Mouse (Mus musculus) left cerebral cortex, adult 8-10 months (tissue): Measurements from ENCODE around the gene Zfp821. TPM values are rescaled to one million over a fixed set of nuclear protein-coding genes. Genes with fewer than 3 reads are reported as not detected.

ENCODE experiments used
- DNase-seq, 2 experiments: peaks; one replicate each; pipeline ENCODE4 v3.0.0; 2022; ENCODE audit warnings: low spot score in 2 of 2
- total RNA-seq, 4 experiments: library from RNA; stranded (reverse); gene quantifications; 2 replicates each; pipeline ENCODE4 v1.2.4; 2022

The Zfp821 gene
- total RNA-seq: 10 to 100 TPM; 38.5 to 41.9 (median 39.0) TPM

DNA sequence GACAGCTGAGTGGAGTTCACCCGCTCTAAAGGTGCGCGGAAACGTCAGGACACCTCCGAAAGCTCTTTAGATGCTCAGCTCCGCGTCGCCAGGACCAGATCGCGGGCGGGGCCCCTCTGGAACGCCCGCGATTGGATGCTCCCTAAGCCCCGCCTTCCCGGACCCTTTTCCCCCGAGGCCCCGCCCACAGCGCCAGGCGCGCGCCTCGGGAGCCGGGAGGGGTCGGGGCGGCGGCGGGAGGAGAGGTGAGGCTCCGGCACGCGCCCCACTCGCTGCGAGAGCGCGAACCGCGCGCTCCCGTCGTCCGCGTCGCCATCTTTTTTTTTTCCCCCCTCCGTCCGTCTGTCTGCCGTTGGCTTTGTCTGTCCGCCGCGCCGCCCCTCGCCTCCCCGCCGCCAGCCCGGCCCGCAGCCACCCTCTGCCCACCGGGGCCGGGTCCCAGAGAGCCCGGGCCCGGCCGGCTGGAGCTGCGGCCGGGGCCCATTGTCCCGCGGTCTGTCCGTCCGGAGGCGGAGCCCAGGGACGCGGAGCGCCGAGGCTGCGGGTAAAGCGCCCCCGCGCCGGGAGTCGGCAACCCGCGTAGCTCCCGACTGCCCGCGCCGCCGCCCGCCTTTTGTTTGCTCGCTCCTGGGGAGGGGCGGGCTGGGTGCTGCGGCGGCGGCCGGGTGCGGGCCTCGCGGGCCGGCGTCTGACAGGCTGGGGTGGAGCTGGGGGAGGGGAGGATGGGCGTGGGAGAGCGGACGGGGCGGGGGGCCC is at the start of gene Zfp821:
TSS of gene Zfp821 (plus strand) at position 227 of the 756 bp plus-strand sequence.
- peak; percentile 71 to 91 for DNase-seq

DNA sequence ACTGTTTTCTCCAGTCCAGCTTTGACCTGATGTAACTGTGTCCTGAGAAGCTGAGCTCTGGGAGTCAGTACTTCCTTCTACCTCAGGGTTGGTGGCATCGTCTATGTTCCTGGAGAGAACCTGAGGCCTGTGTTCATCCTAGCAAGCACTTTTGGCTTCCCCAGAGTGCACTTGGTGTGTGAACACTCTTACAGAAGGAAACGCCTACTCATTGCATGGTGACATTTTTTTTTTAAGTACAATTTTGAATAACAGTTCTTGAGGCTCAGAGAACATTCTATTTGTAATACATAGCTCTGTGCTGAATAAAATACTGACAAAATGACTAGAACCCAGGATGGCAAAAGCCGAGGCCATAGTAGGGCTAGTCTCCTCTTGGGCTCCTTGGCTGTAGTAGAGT is 48.5 kb upstream of the Zfp821 start:
- DNase-seq: no peak

DNA sequence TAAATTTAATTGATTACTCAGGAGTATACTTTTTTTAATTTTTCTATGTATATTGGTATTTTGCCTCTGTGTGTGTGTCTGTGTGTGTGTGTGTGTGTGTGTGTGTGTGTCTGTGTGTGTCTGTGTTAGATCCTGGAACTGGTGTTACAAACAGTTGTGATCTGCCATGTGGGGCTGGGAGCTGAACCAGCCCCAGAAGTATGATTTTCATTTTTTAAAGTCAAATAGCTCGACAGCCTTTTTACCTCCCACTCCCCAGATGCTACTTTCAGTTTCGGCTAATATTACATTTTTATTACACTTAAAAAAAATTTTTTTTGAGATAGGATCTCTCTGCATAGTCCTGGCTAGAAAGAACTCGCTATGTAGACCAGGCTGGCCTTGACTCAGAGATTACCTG is 43.0 kb upstream of the Zfp821 start:
- no peak for DNase-seq

DNA sequence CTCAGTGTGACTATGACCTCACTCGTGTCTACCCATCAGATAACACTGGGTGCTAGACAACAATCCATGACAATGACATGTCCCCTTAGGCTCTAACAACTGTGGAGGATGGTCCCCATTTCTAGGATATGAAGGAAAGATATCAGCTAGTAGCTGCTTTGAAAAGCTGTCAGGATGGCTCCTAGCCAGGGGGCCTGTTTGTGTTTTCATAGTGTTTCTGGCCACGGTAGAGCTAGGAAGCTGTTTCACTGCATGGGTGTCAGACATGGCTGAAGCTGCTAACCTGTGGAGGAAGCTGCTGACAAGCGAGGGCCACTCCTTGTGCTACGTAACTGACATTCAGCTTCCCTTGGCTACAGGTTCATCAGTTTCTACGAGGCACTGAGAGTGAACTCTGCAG is 38.7 kb upstream of the Zfp821 start:
- DNase-seq: no peak

DNA sequence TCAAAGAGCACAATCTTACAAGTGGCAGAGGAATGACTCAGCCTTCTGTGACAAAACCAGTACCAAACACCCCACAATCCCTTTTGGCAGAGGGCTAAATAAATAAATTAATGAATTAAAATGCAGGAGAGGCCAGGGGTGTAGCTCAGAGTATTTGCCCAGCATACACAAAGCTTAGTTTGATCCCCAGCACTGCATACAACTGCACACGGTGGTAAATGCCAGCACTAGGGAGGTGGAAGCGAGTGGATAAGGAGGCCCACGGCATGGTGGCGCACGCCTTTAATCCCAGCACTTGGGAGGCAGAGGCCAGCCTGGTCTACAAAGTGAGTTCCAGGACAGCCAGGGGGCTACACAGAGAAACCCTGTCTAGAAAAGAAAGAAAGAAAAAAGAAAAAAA is 32.7 kb upstream of the Zfp821 start:
- no peak for DNase-seq

DNA sequence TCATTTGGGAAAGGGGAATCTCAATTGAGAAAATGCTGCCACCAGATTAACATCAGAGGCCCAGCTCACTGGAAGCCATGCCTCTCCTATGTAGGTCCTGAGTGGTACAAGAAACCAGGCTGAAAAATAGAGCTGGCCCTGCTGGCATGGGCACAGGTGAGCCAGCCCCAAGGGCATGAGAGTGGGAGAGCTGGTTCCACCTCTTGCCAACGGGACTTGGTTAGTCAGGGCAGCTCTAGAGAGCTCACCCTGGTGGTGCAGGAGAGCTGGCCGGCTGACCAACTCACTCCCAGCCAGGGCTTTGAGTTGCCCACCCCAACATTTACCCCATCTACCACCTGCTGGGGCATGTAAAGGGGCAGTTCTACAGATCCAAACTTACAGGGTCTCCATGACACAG is 31.8 kb upstream of the Zfp821 start:
- DNase-seq: no peak

DNA sequence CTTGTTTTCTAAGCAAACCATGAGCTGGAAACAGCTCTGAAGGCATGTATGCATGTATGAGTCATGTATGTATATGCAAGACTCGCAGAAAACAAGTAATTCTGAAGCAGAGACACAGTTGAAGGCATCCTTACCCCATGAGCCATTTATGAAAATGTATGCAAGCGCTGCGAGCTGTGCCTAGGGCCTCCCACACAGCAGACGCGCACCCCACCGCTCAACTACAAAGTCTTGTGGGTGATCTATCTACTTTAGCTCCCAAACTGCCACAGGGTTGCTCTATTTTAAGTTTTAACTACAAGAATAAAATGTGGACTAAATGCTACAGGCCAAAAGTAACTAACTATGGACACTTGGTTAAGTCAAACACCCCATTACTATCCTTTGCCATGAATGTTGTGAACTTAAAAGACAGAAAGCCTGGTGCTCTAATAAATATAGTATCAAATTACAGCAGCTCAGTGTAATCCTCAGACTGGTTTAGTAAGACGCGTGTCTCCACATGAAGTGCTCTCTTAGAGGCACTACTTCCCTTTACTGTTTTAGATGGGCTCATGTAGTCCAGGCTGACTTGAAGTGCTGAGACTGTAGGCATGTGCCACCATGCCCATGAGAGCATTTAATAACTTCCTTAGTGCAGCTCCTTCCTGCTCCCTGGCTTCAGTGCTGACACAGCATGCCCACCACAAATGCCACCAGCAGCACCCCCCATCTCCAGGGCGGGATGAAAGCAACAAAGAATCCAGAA is 29.3 kb upstream of the Zfp821 start:
- DNase-seq: peak in 1 of 2 experiments; percentile 59

DNA sequence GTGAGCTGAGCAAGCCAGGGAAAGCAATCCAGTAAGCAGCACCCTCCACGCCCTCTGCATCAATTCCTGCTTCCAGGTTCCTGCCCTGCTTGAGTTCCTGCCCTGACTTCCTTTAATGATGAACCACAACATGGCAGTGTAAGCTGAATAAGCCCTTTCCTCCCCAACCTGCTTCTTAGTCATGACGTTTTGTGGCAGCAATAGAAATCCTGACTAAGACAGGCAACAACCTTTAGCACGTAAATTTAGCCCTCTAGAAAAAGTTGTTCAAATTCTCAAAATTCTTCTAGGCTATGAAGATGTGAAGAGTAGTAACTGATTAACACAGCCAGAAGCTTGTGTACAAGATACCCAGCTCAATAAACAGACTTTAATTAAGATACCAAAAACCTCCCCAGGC is 23.8 kb upstream of the Zfp821 start:
- no peak for DNase-seq

DNA sequence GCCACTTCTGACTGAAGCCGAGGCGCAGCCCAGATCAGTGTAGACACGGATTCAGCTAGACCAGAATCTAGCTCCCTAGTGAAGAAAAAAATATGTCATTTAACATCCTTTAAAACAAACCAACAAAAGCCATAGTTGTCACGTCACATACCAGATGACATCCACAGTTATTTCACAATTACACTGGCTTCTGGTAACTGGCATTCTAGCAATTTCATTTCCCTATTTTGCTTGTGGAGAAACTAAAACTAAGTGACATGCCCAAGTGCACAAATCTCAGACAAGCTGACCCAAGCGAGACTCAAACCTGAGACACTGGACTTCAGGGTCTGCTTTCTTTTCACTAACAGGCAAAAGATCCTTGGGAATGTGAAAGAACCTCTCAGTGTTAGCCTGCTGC is 23.2 kb upstream of the Zfp821 start:
- no peak for DNase-seq

DNA sequence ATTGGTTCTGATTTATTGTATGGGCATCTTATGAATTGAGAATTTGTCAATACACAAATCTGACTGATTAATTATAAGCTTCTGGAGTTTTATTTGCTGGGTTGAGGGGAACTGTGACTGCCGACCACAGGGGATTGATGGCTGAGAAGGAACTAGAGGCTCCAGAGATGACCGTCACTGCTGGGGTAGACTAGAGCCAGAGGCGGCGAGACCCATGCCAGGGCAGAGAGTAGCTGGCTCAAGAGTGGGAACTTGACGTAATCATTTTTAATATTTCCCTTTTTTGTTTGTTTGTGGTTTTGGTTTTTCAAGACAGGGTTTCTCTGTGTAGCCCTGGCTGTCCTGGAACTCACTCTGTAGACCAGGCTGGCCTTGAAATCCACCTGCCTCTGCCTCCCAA is 18.1 kb upstream of the Zfp821 start:
- no peak for DNase-seq

DNA sequence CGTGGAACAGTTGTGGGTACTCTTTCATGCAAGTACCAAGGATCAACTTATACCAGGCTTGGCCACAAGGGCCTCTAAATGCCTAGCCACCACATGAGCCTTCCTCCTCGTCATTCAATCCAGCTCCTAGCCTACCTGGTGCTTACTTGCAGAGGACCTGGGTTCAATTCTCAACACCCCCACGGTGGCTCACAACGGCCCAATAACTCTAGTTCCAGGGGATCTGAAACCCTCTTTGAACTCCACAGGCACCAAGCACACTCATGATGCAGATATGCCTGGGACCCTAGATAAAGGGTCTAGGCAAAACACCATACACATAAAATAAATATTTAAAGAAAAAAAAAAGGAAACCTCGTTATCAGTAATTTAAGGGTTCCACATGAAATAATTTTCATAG is 13.6 kb upstream of the Zfp821 start:
- DNase-seq: no peak

DNA sequence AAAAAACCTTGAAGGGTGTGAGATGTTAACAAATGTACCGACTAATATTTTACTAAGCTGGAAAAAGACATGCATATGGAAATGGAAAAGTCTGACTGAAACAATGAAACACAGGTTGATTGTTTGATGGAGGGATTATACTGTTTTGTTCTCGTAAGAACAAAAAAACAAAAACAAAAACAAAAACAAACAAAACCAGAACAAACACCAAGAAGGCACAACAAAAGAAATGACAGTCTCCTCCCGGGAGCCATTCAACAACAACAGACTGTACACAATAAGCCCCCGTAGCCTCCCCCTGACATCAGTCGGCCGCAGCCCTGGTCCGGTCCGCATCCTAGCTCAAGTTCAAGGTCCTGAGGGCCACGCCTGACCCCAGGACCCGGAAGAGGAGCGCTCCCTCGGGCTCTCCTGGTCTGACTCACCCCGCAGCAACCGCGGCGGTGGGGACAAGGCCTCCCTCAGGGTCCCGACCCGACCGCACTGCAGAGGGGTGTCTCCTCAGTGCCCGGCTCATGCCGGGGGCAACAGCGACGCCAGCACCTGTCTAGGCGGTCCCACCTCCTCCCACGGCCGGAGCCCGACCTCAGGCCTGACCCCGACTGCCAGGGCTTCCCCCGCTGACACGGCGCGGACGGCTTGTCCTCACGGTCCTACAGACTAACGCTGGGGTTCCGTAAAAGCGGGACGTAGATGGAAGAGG is 12.8 kb upstream of the Zfp821 start:
- DNase-seq: no peak

DNA sequence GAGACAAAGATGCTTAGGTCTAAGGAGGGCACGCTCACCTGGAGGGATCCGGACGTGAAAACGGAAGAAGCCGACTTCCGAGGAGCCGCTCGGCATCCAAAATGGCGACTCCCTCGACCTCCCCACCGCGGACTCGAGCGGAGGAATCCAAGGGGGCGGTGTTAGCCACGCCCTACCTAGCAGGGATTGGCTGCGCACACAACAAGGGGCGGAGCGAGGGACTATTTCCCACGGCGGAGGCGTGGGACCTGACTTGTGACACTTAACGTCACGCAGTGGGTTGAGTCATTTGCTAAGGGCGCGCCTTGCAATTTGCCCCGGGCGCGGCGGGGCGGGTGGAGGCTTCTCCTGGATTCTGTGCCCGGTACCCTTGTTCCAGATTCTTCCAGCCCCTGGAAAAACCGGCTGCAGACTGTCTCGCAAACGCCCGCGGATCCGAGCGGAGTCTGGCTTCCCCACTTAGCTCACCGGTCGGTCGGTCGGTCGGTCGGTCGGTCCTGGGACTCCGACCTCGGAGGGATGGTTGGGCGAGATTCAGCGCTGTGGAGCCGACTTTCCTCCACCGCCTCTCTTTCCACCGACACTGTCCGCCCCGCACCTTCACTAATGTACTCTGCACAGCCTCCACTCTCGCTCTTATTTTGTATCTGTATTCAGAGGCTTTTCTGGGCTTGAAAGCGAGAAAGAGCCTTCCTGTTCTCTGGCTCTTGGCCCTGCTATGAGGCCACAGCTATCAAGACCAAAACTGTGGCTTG is 12.0 kb upstream of the Zfp821 start, which contains the start of gene Ist1:
TSS of gene Ist1 (minus strand) at position 115 of the 755 bp plus-strand sequence.
- peak; percentile 94 to 96 for DNase-seq

DNA sequence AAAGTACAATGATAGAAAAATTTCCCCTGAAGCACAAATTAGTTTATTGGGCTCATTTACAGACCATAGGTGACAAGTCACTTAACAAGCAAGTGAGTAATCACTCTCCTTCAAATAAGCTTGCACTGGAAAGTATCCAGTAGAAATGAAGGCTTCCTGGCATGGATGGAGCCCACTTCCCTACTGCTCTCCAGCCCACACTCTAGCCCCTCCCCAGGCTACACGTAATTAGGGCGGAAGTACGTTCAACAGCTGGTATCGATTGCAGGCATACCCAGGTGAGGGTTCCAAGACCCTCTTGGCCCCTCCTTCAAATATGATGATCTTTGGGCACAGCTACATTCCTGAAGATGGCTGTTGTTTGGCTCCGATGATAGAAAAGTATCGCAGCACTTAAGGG is 11.2 kb upstream of the Zfp821 start:
- DNase-seq: no peak

DNA sequence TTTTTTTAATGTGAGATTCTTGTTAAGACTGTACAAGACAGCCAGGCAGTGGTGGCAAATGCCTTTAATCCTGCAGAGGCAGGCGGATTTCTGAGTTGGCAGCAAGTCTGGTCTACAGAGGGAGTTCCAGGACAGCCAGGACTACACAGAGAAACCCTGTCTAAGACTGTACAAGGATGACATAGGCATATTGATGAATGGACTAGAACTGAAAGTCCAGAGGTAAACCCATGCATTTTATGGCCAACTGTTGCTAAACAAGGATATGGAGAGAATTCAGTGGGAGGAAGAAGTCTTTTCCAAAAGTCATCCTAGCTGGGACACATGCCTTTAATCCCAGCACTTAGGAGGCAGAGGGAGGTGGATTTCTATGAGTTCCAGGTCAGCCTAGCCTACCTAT is 7.6 kb upstream of the Zfp821 start:
- no peak for DNase-seq

DNA sequence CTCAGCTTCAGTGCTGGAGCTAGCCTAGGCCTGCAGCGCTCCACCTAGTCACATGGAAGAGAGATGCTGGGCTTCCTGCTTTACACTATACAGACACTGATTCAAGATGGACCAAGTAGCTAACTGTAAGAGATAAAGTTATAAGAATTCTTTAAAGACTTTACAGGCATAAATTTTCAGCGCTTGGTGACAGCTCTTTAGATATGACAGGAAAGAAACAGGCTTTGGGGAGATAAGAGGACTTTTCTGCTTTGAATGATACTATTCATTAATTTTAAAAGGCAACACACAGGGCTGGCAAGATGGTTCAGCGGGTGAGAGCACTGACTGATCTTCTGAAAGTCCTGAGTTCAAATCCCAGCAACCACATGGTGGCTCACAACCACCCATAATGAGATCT is 6.9 kb upstream of the Zfp821 start:
- DNase-seq: no peak

DNA sequence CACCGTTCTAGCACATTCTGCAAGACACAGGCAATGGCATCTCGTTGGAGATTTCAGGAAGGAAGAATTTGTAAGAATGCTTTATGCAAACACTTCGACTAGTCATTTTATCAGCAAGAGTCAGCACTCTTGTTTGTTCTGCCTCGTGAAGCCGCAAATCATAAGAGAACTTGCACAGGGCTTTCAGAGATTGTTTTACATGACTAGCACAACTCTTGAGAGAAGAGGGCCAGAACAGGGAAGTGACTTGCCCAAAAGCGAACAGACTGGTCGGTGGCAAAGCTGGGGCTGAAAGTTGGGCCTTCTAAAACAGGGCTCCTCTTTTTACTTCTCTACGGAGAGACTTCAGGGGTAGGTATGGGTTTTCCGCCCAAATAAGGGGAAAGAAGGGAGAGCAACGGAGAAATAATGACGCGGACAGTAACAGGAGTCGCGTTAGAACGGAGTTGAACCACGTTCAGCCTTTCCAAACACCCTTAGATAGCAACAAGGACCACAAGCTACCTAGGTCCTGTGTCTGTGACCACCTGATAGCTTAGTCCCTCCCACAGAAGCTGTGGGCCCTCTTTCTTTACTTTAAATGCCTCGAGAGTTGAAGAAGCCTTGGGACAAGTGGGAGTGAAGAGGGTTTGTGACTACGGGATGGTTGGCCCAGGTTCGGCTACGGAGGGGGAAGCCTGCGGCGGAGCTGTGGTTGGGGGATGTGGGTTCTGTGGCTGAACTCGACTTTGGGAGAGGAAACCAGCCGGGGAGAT is 604 bp upstream of the Zfp821 start:
- no peak for DNase-seq

DNA sequence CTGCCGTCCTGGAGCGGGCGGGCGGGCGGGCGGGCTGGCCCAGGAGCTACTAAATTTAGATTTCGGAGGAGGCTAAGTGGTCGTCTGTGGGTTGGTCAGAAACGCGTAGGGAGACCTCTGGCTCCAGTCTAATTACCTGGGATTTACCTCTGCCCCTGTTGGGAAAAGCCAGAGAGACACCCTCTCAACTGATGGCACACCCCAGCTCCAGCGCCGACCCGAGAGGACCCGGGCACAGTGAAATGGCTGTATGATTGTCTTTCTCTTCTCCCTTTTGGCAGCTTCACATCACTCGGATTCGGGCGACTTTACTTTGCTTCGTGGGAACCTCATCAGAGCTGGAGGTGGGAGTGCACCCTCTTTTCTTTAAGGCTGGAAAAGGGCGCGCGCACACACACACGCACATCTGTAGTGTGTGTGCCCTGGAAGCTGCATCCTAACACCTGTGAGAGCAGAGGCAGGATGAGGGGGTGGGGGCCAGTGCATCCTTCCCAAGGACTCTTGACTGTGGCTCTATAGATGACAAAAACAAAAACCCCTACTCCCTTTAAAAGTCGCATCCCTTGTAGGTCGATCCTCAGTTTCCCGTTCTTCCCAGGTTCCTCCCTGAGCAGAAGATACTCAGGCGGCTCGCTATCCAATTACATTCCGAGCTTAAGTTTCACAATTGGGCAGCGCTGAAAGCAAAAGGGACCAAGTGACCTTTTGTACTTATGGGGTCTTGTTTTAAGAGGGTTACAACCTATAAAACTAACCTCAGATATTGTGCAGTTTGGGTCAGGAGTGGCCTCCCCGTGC is 929 bp downstream of the Zfp821 start:
- DNase-seq: peak; percentile 33 to 34

DNA sequence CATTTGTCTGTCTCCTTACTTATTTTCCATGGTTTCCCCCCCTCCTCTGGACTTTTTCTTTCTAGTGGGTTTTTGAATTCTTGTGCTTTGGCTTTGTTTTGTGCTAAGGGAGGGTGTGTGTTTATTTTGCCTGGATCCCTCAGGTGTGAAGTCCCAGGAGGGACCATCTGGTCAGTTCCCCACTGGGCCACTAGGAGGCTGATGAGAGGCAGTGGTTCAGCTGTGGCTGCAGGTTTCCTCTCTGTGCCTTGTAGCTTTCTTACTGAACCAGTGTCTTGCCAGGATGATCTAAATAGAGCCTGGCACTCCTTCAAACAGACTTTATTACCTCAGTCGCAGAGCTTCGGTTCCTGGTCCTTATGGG is 1.5 kb downstream of the Zfp821 start:
- peak; percentile 53 to 61 for DNase-seq

DNA sequence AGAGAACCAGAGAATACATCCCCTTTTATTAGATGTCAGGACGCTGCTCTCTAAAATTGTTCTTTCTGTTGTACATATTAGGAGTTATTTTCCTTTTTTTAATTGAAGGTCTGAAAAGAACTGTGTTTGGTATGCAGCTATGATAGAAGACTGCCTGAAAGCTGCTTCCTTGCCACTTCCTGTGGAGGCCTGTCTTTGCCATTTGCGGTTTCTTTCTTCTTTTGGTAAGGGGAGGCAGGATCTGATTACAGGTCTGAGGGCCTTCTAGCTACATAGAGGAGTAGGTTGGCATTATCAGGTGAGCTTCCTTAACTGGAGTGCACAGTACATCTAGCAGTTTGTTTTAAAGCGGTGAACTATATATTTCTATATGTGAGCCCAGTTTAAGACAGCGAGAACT is 2.6 kb downstream of the Zfp821 start:
- DNase-seq: no peak
